Mouse (Mus musculus) erythroblast, embryonic 14.5 days (primary cell): ENCODE data around the gene Susd2. TPM values are rescaled to one million over a fixed set of nuclear protein-coding genes. Genes with fewer than 3 reads are reported as not detected.

Experiments
- H3K27me3 ChIP-seq: 2 replicates; pipeline ENCODE4 v1.6.1; 2012; ENCODE audit warnings: inconsistent platforms; ENCODE audit not compliant: control insufficient read depth
- H3K36me3 ChIP-seq: 2 replicates; pipeline ENCODE4 v1.6.1; 2012; ENCODE audit warnings: mild to moderate bottlenecking, inconsistent platforms; ENCODE audit not compliant: control insufficient read depth
- H3K4me1 ChIP-seq: 2 replicates; pipeline ENCODE4 v1.6.1; 2012; ENCODE audit warnings: inconsistent platforms; ENCODE audit not compliant: control insufficient read depth
- H3K4me3 ChIP-seq: replicated peaks from 2 replicates; pipeline ENCODE3; 2012; ENCODE audit warnings: moderate library complexity, mild to moderate bottlenecking, inconsistent platforms
- H3K9me3 ChIP-seq: 2 replicates; pipeline ENCODE4 v1.6.1; 2012; ENCODE audit warnings: low read length, inconsistent platforms, mixed read lengths; ENCODE audit not compliant: control insufficient read depth
- GATA1 ChIP-seq: IDR thresholded peaks from 2 replicates; pipeline ENCODE4 v1.6.1; 2012; ENCODE audit warnings: low read length, inconsistent platforms, mixed read lengths
- TAL1 ChIP-seq: IDR thresholded peaks from 3 replicates; pipeline ENCODE4 v1.6.1; 2012; ENCODE audit warnings: low read length, inconsistent platforms, mixed read lengths
- polyA plus RNA-seq: library from polyadenylated mRNA; stranded (reverse); fragments of >175 nt; gene quantifications from 2 replicates; pipeline ENCODE4 v1.2.3, GENCODE M21; 2012

Gene Susd2
- polyA plus RNA-seq, 1 experiment: 0.05 TPM

GRCm38 (mm10) chr10:75676819-75677565, 33.2 kb upstream of the Susd2 start:
- TF ChIP-seq TAL1 (no peak), GATA1 (no peak)
- H3K4me3 ChIP-seq: no peak overlapping the region
- peaks cover 99% of the 10 kb centered on the region for H3K36me3 ChIP-seq
- no peaks in the 10 kb centered on the region for H3K9me3 ChIP-seq
- H3K4me1 ChIP-seq: peaks cover 17% of the 10 kb centered on the region
- H3K27me3 ChIP-seq: no peaks in the 10 kb centered on the region

GRCm38 (mm10) chr10:75676286-75676685, 32.5 kb upstream of the Susd2 start:
- no peak for TF ChIP-seq GATA1
- TF ChIP-seq TAL1: no peak
- peaks cover 99% of the 10 kb centered on the region for H3K36me3 ChIP-seq
- no peaks in the 10 kb centered on the region for H3K9me3 ChIP-seq
- H3K27me3 ChIP-seq: no peaks in the 10 kb centered on the region
- H3K4me3 ChIP-seq: no peak overlapping the region
- peaks cover 19% of the 10 kb centered on the region for H3K4me1 ChIP-seq

GRCm38 (mm10) chr10:75675594-75675993, 31.8 kb upstream of the Susd2 start:
- TF ChIP-seq TAL1: no peak
- TF ChIP-seq GATA1: no peak
- H3K27me3 ChIP-seq: no peaks in the 10 kb centered on the region
- H3K36me3 ChIP-seq: peaks cover 99% of the 10 kb centered on the region
- H3K9me3 ChIP-seq: no peaks in the 10 kb centered on the region
- no peak overlapping the region for H3K4me3 ChIP-seq
- H3K4me1 ChIP-seq: peaks cover 19% of the 10 kb centered on the region

- TF ChIP-seq TAL1: no peak
- TF ChIP-seq GATA1: no peak
- no peak overlapping the region for H3K4me3 ChIP-seq
- H3K9me3 ChIP-seq: no peaks in the 10 kb centered on the region
- peaks cover 37% of the 10 kb centered on the region for H3K4me1 ChIP-seq
- peaks cover 31% of the 10 kb centered on the region for H3K27me3 ChIP-seq
- H3K36me3 ChIP-seq: peaks cover 83% of the 10 kb centered on the region
Observed at GRCm38 (mm10) chr10:75669936-75670335, 26.1 kb upstream of the Susd2 start.

- H3K27me3 ChIP-seq: peaks cover 31% of the 10 kb centered on the region
- no peaks in the 10 kb centered on the region for H3K9me3 ChIP-seq
- peak overlapping the region; percentile 69 for H3K4me3 ChIP-seq
- TF ChIP-seq GATA1 (no peak), TAL1 (no peak)
- H3K36me3 ChIP-seq: peaks cover 82% of the 10 kb centered on the region
- H3K4me1 ChIP-seq: peaks cover 35% of the 10 kb centered on the region
Observed at GRCm38 (mm10) chr10:75667911-75668270, 24.1 kb upstream of the Susd2 start.

- no peaks in the 10 kb centered on the region for H3K9me3 ChIP-seq
Observed at GRCm38 (mm10) chr10:75667115-75667910, 23.5 kb upstream of the Susd2 start.

GRCm38 (mm10) chr10:75666451-75667030, 22.7 kb upstream of the Susd2 start:
- peaks cover 82% of the 10 kb centered on the region for H3K36me3 ChIP-seq
- peak overlapping the region; percentile 69 for H3K4me3 ChIP-seq
- H3K27me3 ChIP-seq: peaks cover 31% of the 10 kb centered on the region
- H3K4me1 ChIP-seq: peaks cover 26% of the 10 kb centered on the region
- TF ChIP-seq GATA1 (no peak), TAL1 (no peak)
- no peaks in the 10 kb centered on the region for H3K9me3 ChIP-seq

More at GRCm38 (mm10) chr10:75667115-75667910, 23.5 kb upstream of the Susd2 start:
- TF ChIP-seq TAL1: no peak
- no peak for TF ChIP-seq GATA1
- Histone ChIP-seq H3K36me3 (peaks cover 82% of the 10 kb centered on the region), H3K4me3 (peak overlapping the region; percentile 69), H3K4me1 (peaks cover 29% of the 10 kb centered on the region), H3K27me3 (peaks cover 31% of the 10 kb centered on the region)

GRCm38 (mm10) chr10:75664673-75665270, 21.0 kb upstream of the Susd2 start:
- H3K9me3 ChIP-seq: no peaks in the 10 kb centered on the region
- TF ChIP-seq TAL1: no peak
- TF ChIP-seq GATA1: no peak
- no peak overlapping the region for H3K4me3 ChIP-seq
- H3K36me3 ChIP-seq: peaks cover 82% of the 10 kb centered on the region
- peaks cover 31% of the 10 kb centered on the region for H3K27me3 ChIP-seq
- H3K4me1 ChIP-seq: peaks cover 26% of the 10 kb centered on the region

GRCm38 (mm10) chr10:75662575-75662974, 18.8 kb upstream of the Susd2 start:
- Histone ChIP-seq H3K36me3 (peaks cover 85% of the 10 kb centered on the region), H3K4me1 (peaks cover 15% of the 10 kb centered on the region), H3K27me3 (peaks cover 12% of the 10 kb centered on the region), H3K9me3 (no peaks in the 10 kb centered on the region), H3K4me3 (no peak overlapping the region)
- TF ChIP-seq GATA1: no peak
